Mouse (Mus musculus): ENCODE measurements around the gene Spns3.

GRCm38 (mm10) chr11:72550134-72550988, at the start of gene Spns3:
- no peak for TF ChIP-seq POLR2A (IDR thresholded peaks at IDR 0.05; ENCODE audit: insufficient read length, low read depth)
- no peak for TF ChIP-seq USF1 (IDR thresholded peaks at IDR 0.05; ENCODE audit: low read depth)
- no peak for TF ChIP-seq CEBPB (IDR thresholded peaks at IDR 0.05; ENCODE audit: insufficient read depth, poor library complexity, severe bottlenecking)
- TF ChIP-seq MYOG (IDR thresholded peaks at IDR 0.05; ENCODE audit: control insufficient read depth in 1 of 3, insufficient read depth in 1 of 3, insufficient read length in 2 of 3, low read depth in 2 of 3) = no peak
- no peak for TF ChIP-seq TCF12 (IDR thresholded peaks at IDR 0.05; ENCODE audit: insufficient read depth, poor library complexity, severe bottlenecking)
- no peak for TF ChIP-seq E2F4 (IDR thresholded peaks at IDR 0.05; ENCODE audit: insufficient read depth)
- TF ChIP-seq POLR2AphosphoS2 (IDR thresholded peaks at IDR 0.05; ENCODE audit: insufficient read length, low read depth) = no peak
- no peak for TF ChIP-seq MYOD1 (IDR thresholded peaks at IDR 0.05; ENCODE audit: control insufficient read depth in 1 of 3, insufficient read length in 2 of 3, low read depth in 2 of 3)
- TF ChIP-seq MAX (IDR thresholded peaks at IDR 0.05; ENCODE audit: low read depth) = no peak
- TF ChIP-seq TCF3 (IDR thresholded peaks at IDR 0.05; ENCODE audit: insufficient read length, low read depth) = no peak
- no peak for TF ChIP-seq REST (IDR thresholded peaks at IDR 0.05; ENCODE audit: insufficient read depth, insufficient read length)

All from myocyte (in vitro differentiated cells).